Mouse (Mus musculus) intestine, embryonic 14.5 days (tissue): ENCODE results near the gene Vmac. TPM values are rescaled to one million over a fixed set of nuclear protein-coding genes. Genes with fewer than 3 reads are reported as not detected.

Experiments
- ATAC-seq: fragments of 200-750 bp; cut with Nextera tagmentation; replicated peaks from 2 replicates; pipeline ENCODE4 v1.8.0; 2017; ENCODE audit warnings: low read depth, moderate number of reproducible peaks, moderate TSS enrichment, moderate library complexity; ENCODE audit not compliant: low FRiP score, low TSS enrichment
- DNase-seq: peaks from one replicate; pipeline ENCODE4 v3.0.0-alpha.2; 2018; ENCODE audit warnings: low spot score
- H3K27ac ChIP-seq: fragments of 300-500 bp; sonication (generic); 2 replicates; pipeline ENCODE4 v1.5.1; 2014; ENCODE audit warnings: low read depth, mild to moderate bottlenecking, control low read depth
- H3K27me3 ChIP-seq: fragments of 300-500 bp; sonication (generic); replicated peaks from 2 replicates; pipeline ENCODE4 v1.6.1; 2014; ENCODE audit warnings: low read length, control low read depth; ENCODE audit not compliant: control insufficient read depth, insufficient read depth
- H3K36me3 ChIP-seq: fragments of 300-500 bp; sonication (generic); 2 replicates; pipeline ENCODE4 v1.6.1; 2014; ENCODE audit warnings: low read length, control low read depth; ENCODE audit not compliant: control insufficient read depth, insufficient read depth
- H3K4me1 ChIP-seq: fragments of 300-500 bp; sonication (generic); replicated peaks from 2 replicates; pipeline ENCODE4 v1.6.1; 2014; ENCODE audit warnings: low read length, control low read depth, mixed read lengths; ENCODE audit not compliant: control insufficient read depth, insufficient read depth
- H3K4me2 ChIP-seq: fragments of 300-500 bp; sonication (generic); 2 replicates; pipeline ENCODE4 v1.6.1; 2014; ENCODE audit warnings: low read length
- H3K4me3 ChIP-seq: fragments of 300-500 bp; sonication (generic); 2 replicates; pipeline ENCODE4 v1.5.1; 2014; ENCODE audit warnings: low read depth, low read length, control low read depth, mixed read lengths
- H3K9ac ChIP-seq: fragments of 300-500 bp; sonication (generic); 2 replicates; pipeline ENCODE4 v1.6.1; 2014; ENCODE audit warnings: mild to moderate bottlenecking, low read length
- H3K9me3 ChIP-seq: fragments of 300-500 bp; sonication (generic); 2 replicates; pipeline ENCODE4 v1.6.1; 2016; ENCODE audit warnings: low read length, control low read depth; ENCODE audit not compliant: control insufficient read depth
- WGBS: fragments of 180-500 bp; shearing (Covaris S2); extraction: QIAGEN DNeasy Blood & Tissue Kit; methylation state at CpG from one replicate; pipeline ENCODE4 v1.1.7; 2014; 5-methylcytosine and 5-hydroxymethylcytosine counted together
- polyA plus RNA-seq: library from polyadenylated mRNA; unstranded; fragments of >200 nt; fragmentation: Nextera tagmentation; extraction: Ambion mirVana; gene quantifications from 2 replicates; pipeline ENCODE4 v1.2.1, GENCODE M21; 2014

The Vmac gene
- polyA plus RNA-seq, 1 experiment from 2014 or later = 21.3 TPM

- DNase-seq (peak; percentile 67), ATAC-seq (peak; percentile 30; the same call in 1 of the 2 replicates)
- peak overlapping the region; percentile 33 for H3K4me2 ChIP-seq
- peaks cover 7% of the 10 kb centered on the region; the same call in 1 of the 2 replicates for H3K4me1 ChIP-seq
- H3K27ac ChIP-seq = no peak overlapping the region
- H3K27me3 ChIP-seq = peaks cover 50% of the 10 kb centered on the region
- H3K9me3 ChIP-seq = no peaks in the 10 kb centered on the region
- peak overlapping the region; percentile 16 for H3K4me3 ChIP-seq
- 17% methylated on average over 71 of the region's 71 CpGs for WGBS
- H3K9ac ChIP-seq = peak overlapping the region; percentile 27; the same call in 1 of the 2 replicates
- H3K36me3 ChIP-seq = no peaks in the 10 kb centered on the region
Observed at GRCm38 (mm10) chr17:56751404-56752072, 33.7 kb upstream of the Vmac start.

- Histone ChIP-seq H3K27ac (no peak overlapping the region), H3K4me1 (peaks cover 4% of the 10 kb centered on the region; the same call in 1 of the 2 replicates), H3K9ac (no peak overlapping the region), H3K36me3 (no peaks in the 10 kb centered on the region), H3K4me3 (no peak overlapping the region), H3K27me3 (no peaks in the 10 kb centered on the region), H3K4me2 (no peak overlapping the region), H3K9me3 (no peaks in the 10 kb centered on the region)
- ATAC-seq (no peak), DNase-seq (no peak)
- WGBS = 25% methylated on average over 5 of the region's 5 CpGs
Observed at GRCm38 (mm10) chr17:56744173-56744572, 26.4 kb upstream of the Vmac start.

DNA sequence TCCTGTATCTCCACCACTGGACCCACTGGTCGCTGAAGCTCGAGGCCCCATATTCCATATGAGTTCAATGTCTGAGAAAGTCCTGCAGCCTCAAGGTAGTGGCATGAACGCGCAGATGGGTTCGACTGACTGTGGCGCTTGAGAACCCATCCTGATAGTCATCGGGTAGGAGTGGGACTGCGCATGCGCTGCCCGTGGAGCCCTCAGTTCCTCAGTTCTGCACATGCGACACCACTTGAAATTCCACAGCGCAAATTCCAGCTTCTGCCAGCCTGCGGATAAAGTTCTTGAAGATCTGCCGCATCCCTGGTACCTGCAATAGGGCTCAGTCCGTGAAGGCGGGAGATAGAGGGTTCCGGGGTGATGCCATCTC, 23.0 kb upstream of the Vmac start:
- Histone ChIP-seq H3K9me3 (no peaks in the 10 kb centered on the region), H3K36me3 (no peaks in the 10 kb centered on the region), H3K4me3 (no peak overlapping the region), H3K4me2 (no peak overlapping the region), H3K4me1 (peaks cover 4% of the 10 kb centered on the region; the same call in 1 of the 2 replicates), H3K9ac (no peak overlapping the region), H3K27me3 (no peaks in the 10 kb centered on the region), H3K27ac (no peak overlapping the region)
- ATAC-seq (no peak), DNase-seq (no peak)
- WGBS = 71% methylated on average over 17 of the region's 17 CpGs

- H3K4me3 ChIP-seq = no peak overlapping the region
- H3K36me3 ChIP-seq = no peaks in the 10 kb centered on the region
- WGBS = 82% methylated on average over 17 of the region's 17 CpGs
- no peaks in the 10 kb centered on the region for H3K27me3 ChIP-seq
- no peaks in the 10 kb centered on the region for H3K9me3 ChIP-seq
- DNase-seq (no peak), ATAC-seq (no peak)
- peaks cover 4% of the 10 kb centered on the region; the same call in 1 of the 2 replicates for H3K4me1 ChIP-seq
- H3K27ac ChIP-seq = no peak overlapping the region
- no peak overlapping the region for H3K9ac ChIP-seq
- H3K4me2 ChIP-seq = no peak overlapping the region
Observed at GRCm38 (mm10) chr17:56740118-56740787, 22.4 kb upstream of the Vmac start.

DNA sequence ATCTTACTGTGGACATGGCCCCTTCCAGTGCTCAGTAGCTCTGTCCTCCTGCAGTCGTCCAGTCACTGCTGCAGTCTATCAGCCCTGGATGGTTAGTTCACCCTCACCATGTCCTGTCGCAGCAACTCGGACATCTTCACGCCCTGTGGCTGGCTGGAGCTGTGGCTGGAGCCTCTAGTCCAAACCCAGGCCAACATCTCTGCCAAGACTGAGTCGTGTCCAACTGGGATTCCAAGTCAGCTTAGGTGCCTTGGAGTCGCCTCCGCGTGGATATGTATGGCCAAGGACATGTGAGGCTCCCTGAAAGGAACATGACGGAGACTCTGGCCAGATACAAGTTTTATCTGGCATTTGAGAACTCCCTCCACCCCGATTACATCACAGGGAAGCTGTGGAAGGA, 20.4 kb upstream of the Vmac start:
- H3K27ac ChIP-seq = no peak overlapping the region
- DNase-seq = no peak
- H3K4me2 ChIP-seq = no peak overlapping the region
- H3K27me3 ChIP-seq = no peaks in the 10 kb centered on the region
- H3K9ac ChIP-seq = no peak overlapping the region
- no peaks in the 10 kb centered on the region for H3K9me3 ChIP-seq
- WGBS = 78% methylated on average over 10 of the region's 10 CpGs
- H3K4me3 ChIP-seq = no peak overlapping the region
- H3K36me3 ChIP-seq = no peaks in the 10 kb centered on the region
- no peaks in the 10 kb centered on the region for H3K4me1 ChIP-seq
- no peak for ATAC-seq

GRCm38 (mm10) chr17:56736534-56736933, 18.7 kb upstream of the Vmac start:
- 46% methylated on average over 8 of the region's 8 CpGs for WGBS
- no peak for DNase-seq
- no peaks in the 10 kb centered on the region for H3K9me3 ChIP-seq
- no peak overlapping the region for H3K4me2 ChIP-seq
- H3K9ac ChIP-seq = no peak overlapping the region
- no peaks in the 10 kb centered on the region for H3K27me3 ChIP-seq
- H3K4me1 ChIP-seq = no peaks in the 10 kb centered on the region
- H3K4me3 ChIP-seq = no peak overlapping the region
- H3K27ac ChIP-seq = no peak overlapping the region
- no peak for ATAC-seq
- H3K36me3 ChIP-seq = no peaks in the 10 kb centered on the region

- peaks cover 21% of the 10 kb centered on the region for H3K4me1 ChIP-seq
- H3K36me3 ChIP-seq = no peaks in the 10 kb centered on the region
- no peak overlapping the region for H3K27ac ChIP-seq
- H3K9me3 ChIP-seq = no peaks in the 10 kb centered on the region
- no peak overlapping the region for H3K9ac ChIP-seq
- no peak overlapping the region for H3K4me2 ChIP-seq
- DNase-seq (no peak), ATAC-seq (no peak)
- no peaks in the 10 kb centered on the region for H3K27me3 ChIP-seq
- H3K4me3 ChIP-seq = no peak overlapping the region
- 66% methylated on average over 2 of the region's 2 CpGs for WGBS
Observed at GRCm38 (mm10) chr17:56729656-56730055, 11.8 kb upstream of the Vmac start.

DNA sequence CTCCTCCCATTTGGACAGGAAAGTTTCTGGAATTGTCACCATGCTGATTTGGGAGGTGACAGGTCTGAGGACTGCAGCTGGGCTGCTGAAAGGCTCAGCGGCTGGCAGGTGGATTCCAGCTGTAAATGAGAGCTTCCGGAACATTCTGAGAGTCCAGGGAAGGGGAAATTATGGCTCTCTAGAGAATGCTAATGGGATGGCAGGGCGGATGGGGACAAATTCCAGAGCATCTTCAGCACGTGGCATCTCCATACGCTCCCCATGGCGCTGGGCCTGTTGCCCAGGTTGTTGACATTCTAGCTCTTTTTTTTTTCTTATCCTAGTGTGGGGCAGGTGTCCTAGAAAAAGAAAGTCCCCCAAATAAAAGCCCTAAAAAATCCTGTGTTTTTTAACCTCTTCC, 11.3 kb upstream of the Vmac start:
- WGBS = 43% methylated on average over 6 of the region's 6 CpGs
- Histone ChIP-seq H3K4me2 (no peak overlapping the region), H3K9me3 (no peaks in the 10 kb centered on the region), H3K27ac (no peak overlapping the region), H3K4me1 (peaks cover 21% of the 10 kb centered on the region), H3K27me3 (no peaks in the 10 kb centered on the region), H3K4me3 (no peak overlapping the region), H3K9ac (no peak overlapping the region), H3K36me3 (peaks cover under 1% of the 10 kb centered on the region; the same call in 1 of the 2 replicates)
- no peak for DNase-seq
- no peak for ATAC-seq
